Mouse (Mus musculus) forebrain, postnatal 0 days (tissue): ENCODE results near the gene Daam2. TPM values are rescaled to one million over a fixed set of nuclear protein-coding genes. Genes with fewer than 3 reads are reported as not detected.

Experiments
- ATAC-seq: fragments of 200-750 bp; cut with Nextera tagmentation; 2 replicates; pipeline ENCODE4 v1.8.0; 2017; ENCODE audit warnings: mild to moderate bottlenecking, moderate library complexity
- DNase-seq: peaks from one replicate; pipeline ENCODE4 v3.0.0-alpha.2; 2015
- H3K27ac ChIP-seq: fragments of 300-500 bp; sonication (generic); 2 replicates; pipeline ENCODE4 v1.5.1; 2014; ENCODE audit warnings: low read depth, mild to moderate bottlenecking, antibody characterized with exemption, low read length, moderate library complexity, mixed read lengths
- H3K27me3 ChIP-seq: fragments of 300-500 bp; sonication (generic); 2 replicates; pipeline ENCODE4 v1.6.1; 2014; ENCODE audit warnings: mild to moderate bottlenecking, low read length, mixed read lengths; ENCODE audit not compliant: insufficient read depth
- H3K36me3 ChIP-seq: fragments of 300-500 bp; sonication (generic); 2 replicates; pipeline ENCODE4 v1.6.1; 2014; ENCODE audit warnings: mild to moderate bottlenecking, moderate library complexity; ENCODE audit not compliant: insufficient read depth
- H3K4me1 ChIP-seq: fragments of 300-500 bp; sonication (generic); 2 replicates; pipeline ENCODE4 v1.6.1; 2014; ENCODE audit warnings: antibody characterized with exemption; ENCODE audit not compliant: insufficient read depth
- H3K4me2 ChIP-seq: fragments of 300-500 bp; sonication (generic); 2 replicates; pipeline ENCODE4 v1.6.1; 2014; ENCODE audit warnings: low read depth, mild to moderate bottlenecking, moderate library complexity
- H3K4me3 ChIP-seq: fragments of 300-500 bp; sonication (generic); 2 replicates; pipeline ENCODE4 v1.5.1; 2014; ENCODE audit warnings: low read depth, low read length, mixed read lengths
- H3K9ac ChIP-seq: fragments of 300-500 bp; sonication (generic); 2 replicates; pipeline ENCODE4 v1.6.1; 2014; ENCODE audit warnings: mild to moderate bottlenecking
- H3K9me3 ChIP-seq: fragments of 300-500 bp; sonication (generic); 2 replicates; pipeline ENCODE4 v1.6.1; 2016; ENCODE audit warnings: low read length
- CTCF ChIP-seq: sonication (generic); IDR thresholded peaks from 2 replicates; pipeline ENCODE4 v1.5.1; 2016; ENCODE audit warnings: antibody characterized with exemption, control low read depth, low read depth
- WGBS: fragments of 180-500 bp; shearing (Covaris S2); extraction: QIAGEN DNeasy Blood & Tissue Kit; methylation state at CpG from one replicate; pipeline ENCODE4 v1.1.7; 2014; 5-methylcytosine and 5-hydroxymethylcytosine counted together
- polyA plus RNA-seq: library from polyadenylated mRNA; unstranded; fragments of >200 nt; fragmentation: Nextera tagmentation; extraction: Ambion mirVana; gene quantifications from 2 replicates; pipeline ENCODE4 v1.2.1, GENCODE M21; 2015
- total RNA-seq: library from RNA; depleted of rRNA; stranded (reverse); fragments of >200 nt; gene quantifications from 2 replicates; pipeline ENCODE4 v1.2.3, GENCODE M21; 2014

Daam2 gene
- total and polyA plus RNA-seq, 2 experiments from 2014 or later, result 1.8 to 10.3 TPM

DNA sequence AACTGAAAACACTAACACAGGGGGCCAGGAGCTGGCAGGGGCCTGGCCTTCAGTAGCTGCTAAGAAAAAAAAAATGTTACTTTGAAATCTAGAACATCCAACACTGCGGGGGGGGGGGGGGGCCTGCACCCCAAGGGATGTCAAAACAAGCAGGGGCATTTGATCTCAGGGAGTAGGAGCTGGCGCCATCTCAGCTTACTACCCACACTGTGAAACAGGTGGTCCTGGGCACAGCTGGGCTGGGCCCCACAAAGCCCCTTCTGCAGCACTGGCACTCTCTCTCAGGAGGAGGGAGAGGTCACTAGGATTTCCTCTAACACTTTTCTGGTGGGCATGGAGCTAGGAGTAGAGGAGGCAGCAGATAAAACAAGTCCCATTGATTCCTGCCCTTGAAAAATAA is 39.6 kb downstream of the Daam2 start:
- no peaks in the 10 kb centered on the region for H3K4me1 ChIP-seq
- no peak overlapping the region for H3K4me2 ChIP-seq
- no peak for DNase-seq
- no peak for ATAC-seq
- no peaks in the 10 kb centered on the region for H3K36me3 ChIP-seq
- H3K27me3 ChIP-seq, result no peaks in the 10 kb centered on the region
- H3K27ac ChIP-seq, result no peak overlapping the region
- WGBS, result 54% methylated on average over 2 of the region's 2 CpGs
- H3K4me3 ChIP-seq, result no peak overlapping the region
- H3K9ac ChIP-seq, result no peak overlapping the region
- no peak for TF ChIP-seq CTCF
- no peaks in the 10 kb centered on the region for H3K9me3 ChIP-seq

DNA sequence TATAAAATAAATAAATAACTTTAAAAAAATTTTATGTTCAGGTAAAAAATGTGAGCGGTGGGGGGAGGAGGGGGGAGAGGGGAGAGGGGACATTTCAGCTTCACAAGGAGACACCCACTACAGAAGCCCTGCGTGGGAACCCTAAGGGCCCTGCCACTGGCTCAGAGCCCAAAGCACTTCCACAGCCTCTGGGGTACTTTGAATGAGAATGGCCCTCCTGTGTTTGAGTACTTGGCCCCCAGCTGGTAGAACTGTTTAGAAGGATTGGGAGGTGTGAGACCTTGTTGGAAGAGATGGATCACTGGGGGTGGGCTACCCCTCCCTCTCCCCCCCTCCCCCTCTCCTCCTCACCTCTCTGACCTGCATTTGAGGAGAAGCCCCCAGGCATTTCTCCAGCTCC is 41.7 kb downstream of the Daam2 start:
- no peak overlapping the region for H3K4me2 ChIP-seq
- no peak; the same call in 1 of the 2 replicates for ATAC-seq
- TF ChIP-seq CTCF, result no peak

DNA sequence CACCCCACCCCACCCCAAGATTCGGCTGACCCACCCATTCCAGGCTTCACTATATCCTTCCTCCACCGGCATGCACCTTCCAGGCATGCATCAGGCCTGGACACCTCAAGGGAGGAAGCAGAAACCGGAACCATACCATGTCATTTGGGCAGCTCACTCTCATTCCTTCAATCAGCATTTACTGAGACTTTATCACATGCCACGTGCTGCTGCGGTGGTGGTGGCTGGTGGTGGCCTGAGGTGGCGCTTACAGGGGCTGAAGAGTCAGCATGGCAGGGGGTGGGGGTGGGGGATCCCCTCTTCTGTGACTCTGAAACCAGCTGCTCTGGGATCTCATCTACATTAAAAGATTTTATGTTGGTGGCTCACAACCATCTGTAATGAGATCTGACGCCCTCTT is 42.1 kb downstream of the Daam2 start:
- Histone ChIP-seq H3K4me2 (no peak overlapping the region), H3K36me3 (no peaks in the 10 kb centered on the region), H3K4me3 (no peak overlapping the region), H3K9ac (no peak overlapping the region), H3K27ac (no peak overlapping the region), H3K9me3 (no peaks in the 10 kb centered on the region), H3K4me1 (no peaks in the 10 kb centered on the region), H3K27me3 (no peaks in the 10 kb centered on the region)
- WGBS, result 60% methylated on average over 7 of the region's 7 CpGs
- DNase-seq (no peak), ATAC-seq (no peak)
- TF ChIP-seq CTCF, result no peak

More for the DNA sequence above, 41.7 kb downstream of the Daam2 start:
- Histone ChIP-seq H3K9me3 (no peaks in the 10 kb centered on the region), H3K36me3 (no peaks in the 10 kb centered on the region), H3K27ac (no peak overlapping the region), H3K4me3 (no peak overlapping the region), H3K4me1 (no peaks in the 10 kb centered on the region), H3K27me3 (no peaks in the 10 kb centered on the region), H3K9ac (no peak overlapping the region)
- DNase-seq, result no peak
- 29% methylated on average over 2 of the region's 2 CpGs for WGBS

DNA sequence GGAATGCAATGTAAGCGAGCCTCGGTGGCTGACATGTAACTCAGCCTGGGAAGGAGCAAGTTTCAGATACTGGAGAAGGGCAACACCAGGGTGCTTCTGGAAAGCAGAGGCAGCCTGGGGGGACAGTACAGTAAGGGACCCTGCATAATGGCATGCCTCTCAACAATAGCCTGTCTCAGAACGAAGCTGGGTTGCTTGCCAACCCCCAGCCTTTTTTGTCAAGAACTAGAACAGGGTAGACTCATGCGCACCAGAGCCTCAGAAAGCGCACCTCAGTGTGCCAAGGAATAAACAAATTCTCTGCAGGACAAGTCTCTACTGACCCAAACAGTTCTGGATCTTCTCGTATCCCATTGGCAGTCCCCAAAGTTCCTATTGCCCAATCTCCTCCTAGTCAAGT is 43.5 kb downstream of the Daam2 start:
- Histone ChIP-seq H3K27me3 (no peaks in the 10 kb centered on the region), H3K27ac (peak overlapping the region; percentile 66; the same call in 1 of the 2 replicates), H3K9ac (no peak overlapping the region), H3K9me3 (no peaks in the 10 kb centered on the region), H3K4me3 (no peak overlapping the region), H3K36me3 (no peaks in the 10 kb centered on the region), H3K4me2 (no peak overlapping the region), H3K4me1 (no peaks in the 10 kb centered on the region)
- 40% methylated on average over 6 of the region's 6 CpGs for WGBS
- ATAC-seq, result 0 out of 2 replicates have a peak, but pooled peaks have one; percentile 9
- no peak for DNase-seq
- TF ChIP-seq CTCF, result no peak

DNA sequence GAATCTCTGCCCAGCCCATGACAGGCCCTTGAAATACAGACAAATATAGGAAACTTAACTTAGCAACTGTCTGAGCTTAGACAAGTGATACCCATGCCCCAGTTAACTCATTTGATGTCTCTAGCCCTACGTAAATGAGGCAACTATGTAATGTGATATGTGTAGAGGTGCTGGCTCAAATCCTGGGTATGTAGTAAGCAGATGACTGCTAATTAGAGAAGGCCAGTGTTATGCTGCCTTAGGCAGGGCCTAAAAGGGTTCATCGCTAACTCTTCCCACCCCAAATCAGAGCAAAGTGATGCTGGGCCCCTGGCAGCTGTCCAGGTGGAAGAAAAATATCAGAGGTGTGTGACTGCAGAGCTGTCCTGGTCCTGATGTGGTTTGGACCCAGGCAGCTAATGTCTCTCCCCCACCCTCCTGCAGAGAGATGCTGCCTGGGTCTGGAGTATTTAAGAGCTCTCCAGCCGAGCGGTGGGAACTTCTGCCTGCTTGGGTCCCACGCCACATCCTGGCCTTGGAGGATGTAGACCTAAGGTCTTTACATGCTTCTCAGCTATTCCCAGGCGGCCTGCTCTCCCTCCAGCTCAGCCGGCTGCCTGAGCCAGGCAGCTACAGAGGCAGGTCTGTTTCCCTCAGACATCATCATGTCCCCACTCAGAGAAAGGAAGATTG is 44.4 kb downstream of the Daam2 start:
- H3K36me3 ChIP-seq, result no peaks in the 10 kb centered on the region
- H3K27me3 ChIP-seq, result no peaks in the 10 kb centered on the region
- no peak overlapping the region for H3K9ac ChIP-seq
- H3K4me3 ChIP-seq, result no peak overlapping the region
- TF ChIP-seq CTCF, result no peak
- ATAC-seq, result peak; percentile 59
- H3K27ac ChIP-seq, result peak overlapping the region; percentile 66
- no peaks in the 10 kb centered on the region for H3K4me1 ChIP-seq
- no peak overlapping the region for H3K4me2 ChIP-seq
- H3K9me3 ChIP-seq, result no peaks in the 10 kb centered on the region
- no peak for DNase-seq
- 59% methylated on average over 7 of the region's 7 CpGs for WGBS

DNA sequence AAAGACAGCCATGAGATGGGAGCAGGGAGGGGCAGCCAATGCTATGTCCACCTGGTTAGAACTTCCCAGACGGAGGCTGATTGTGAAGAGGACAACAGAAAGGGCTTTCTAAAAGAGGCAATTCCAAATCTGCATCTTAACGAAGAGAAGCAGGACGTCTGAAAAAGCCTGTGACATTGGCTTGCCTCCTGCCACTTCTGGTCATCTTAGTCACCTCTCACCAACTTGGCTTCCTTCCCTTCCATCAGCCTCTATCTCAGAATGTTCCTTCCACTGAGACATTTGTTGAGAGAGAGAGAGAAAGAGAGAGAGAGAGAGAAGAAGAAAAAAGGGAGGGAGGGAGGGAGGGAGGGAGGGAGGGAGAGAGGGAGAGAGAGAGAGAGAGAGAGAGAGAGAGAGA is 47.1 kb downstream of the Daam2 start:
- H3K36me3 ChIP-seq, result no peaks in the 10 kb centered on the region
- H3K27ac ChIP-seq, result no peak overlapping the region
- H3K9me3 ChIP-seq, result no peaks in the 10 kb centered on the region
- H3K27me3 ChIP-seq, result no peaks in the 10 kb centered on the region
- DNase-seq (no peak), ATAC-seq (no peak)
- no peak overlapping the region for H3K4me3 ChIP-seq
- H3K4me1 ChIP-seq, result no peaks in the 10 kb centered on the region
- H3K4me2 ChIP-seq, result no peak overlapping the region
- TF ChIP-seq CTCF, result no peak
- WGBS, result 43% methylated on average over 3 of the region's 3 CpGs
- no peak overlapping the region for H3K9ac ChIP-seq

DNA sequence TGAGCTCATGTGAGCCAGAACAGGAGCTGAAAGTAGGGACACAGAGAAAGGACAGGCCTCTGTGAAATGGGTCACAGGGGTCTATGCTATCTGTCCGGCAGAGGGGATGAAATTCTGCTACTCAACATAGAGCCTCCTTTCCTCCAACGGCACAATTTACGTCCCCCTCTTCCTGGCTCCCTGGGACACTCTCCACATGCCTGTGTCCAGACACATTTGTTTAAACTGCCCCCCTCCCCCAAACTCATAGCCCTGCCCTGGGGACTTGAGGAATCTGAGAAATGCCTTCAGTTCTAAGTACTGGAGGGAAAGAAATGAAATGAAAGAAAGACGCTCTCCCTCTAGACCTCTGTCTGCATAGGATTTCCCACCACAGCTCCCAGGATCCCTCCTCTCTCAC is 48.5 kb downstream of the Daam2 start:
- DNase-seq (no peak), ATAC-seq (no peak)
- Histone ChIP-seq H3K9ac (no peak overlapping the region), H3K36me3 (no peaks in the 10 kb centered on the region), H3K4me1 (no peaks in the 10 kb centered on the region), H3K4me2 (no peak overlapping the region), H3K9me3 (no peaks in the 10 kb centered on the region), H3K4me3 (no peak overlapping the region), H3K27me3 (no peaks in the 10 kb centered on the region), H3K27ac (no peak overlapping the region)
- WGBS, result 73% methylated on average over 4 of the region's 4 CpGs
- no peak for TF ChIP-seq CTCF
